Mouse (Mus musculus) embryonic facial prominence, embryonic 12.5 days (tissue): ENCODE results near the gene Stx12. TPM values are rescaled to one million over a fixed set of nuclear protein-coding genes. Genes with fewer than 3 reads are reported as not detected.
A peak's percentile ranks its signal among the peaks of the same experiment; 100 is the strongest.
"Not testable (repeated sequence)": the region's sequence is repeated elsewhere in the genome, so short reads cannot be mapped to it uniquely, and the experiment has no call there.

Experiments used
- ATAC-seq: fragments of 200-750 bp; cut with Nextera tagmentation; 2 replicates; pipeline ENCODE4 v1.8.0; 2017; ENCODE audit not compliant: insufficient number of reproducible peaks, insufficient read depth, low FRiP score, low TSS enrichment
- H3K27ac ChIP-seq: fragments of 300-500 bp; sonication (generic); 2 replicates; pipeline ENCODE4 v1.5.1; 2016; ENCODE audit warnings: mild to moderate bottlenecking
- H3K27me3 ChIP-seq: fragments of 300-500 bp; sonication (generic); 2 replicates; pipeline ENCODE4 v1.6.1; 2016; ENCODE audit warnings: mild to moderate bottlenecking, moderate library complexity
- H3K36me3 ChIP-seq: fragments of 300-500 bp; sonication (generic); 2 replicates; pipeline ENCODE4 v1.6.1; 2016; ENCODE audit warnings: mild to moderate bottlenecking
- H3K4me1 ChIP-seq: fragments of 300-500 bp; sonication (generic); 2 replicates; pipeline ENCODE4 v1.6.1; 2016
- H3K4me2 ChIP-seq: fragments of 300-500 bp; sonication (generic); replicated peaks from 2 replicates; pipeline ENCODE4 v1.6.1; 2016; ENCODE audit warnings: mild to moderate bottlenecking, moderate library complexity
- H3K4me3 ChIP-seq: fragments of 300-500 bp; sonication (generic); 2 replicates; pipeline ENCODE4 v1.5.1; 2016; ENCODE audit warnings: mild to moderate bottlenecking
- H3K9ac ChIP-seq: fragments of 300-500 bp; sonication (generic); 2 replicates; pipeline ENCODE4 v1.6.1; 2016; ENCODE audit warnings: mild to moderate bottlenecking, moderate library complexity
- H3K9me3 ChIP-seq: fragments of 300-500 bp; sonication (generic); 2 replicates; pipeline ENCODE4 v1.6.1; 2016; ENCODE audit warnings: mild to moderate bottlenecking, moderate library complexity
- WGBS: fragments of 180-500 bp; shearing (Covaris S2); methylation state at CpG from one replicate; pipeline ENCODE4 v1.1.7; 2016; 5-methylcytosine and 5-hydroxymethylcytosine counted together
- polyA plus RNA-seq: library from polyadenylated mRNA; unstranded; fragments of >200 nt; fragmentation: Nextera tagmentation; extraction: Ambion mirVana; gene quantifications from 2 replicates; pipeline ENCODE4 v1.2.1, GENCODE M21; 2016

The Stx12 gene
- polyA plus RNA-seq = 69.6 and 71.3 TPM in 2 replicates

- WGBS = under 1% methylated on average over 72 of the region's 72 CpGs
Measured at GRCm38 (mm10) chr4:132884064-132884843, at the start of gene Stx12. Gene Stx12 (minus strand): TSS chr4:132884509.

DNA sequence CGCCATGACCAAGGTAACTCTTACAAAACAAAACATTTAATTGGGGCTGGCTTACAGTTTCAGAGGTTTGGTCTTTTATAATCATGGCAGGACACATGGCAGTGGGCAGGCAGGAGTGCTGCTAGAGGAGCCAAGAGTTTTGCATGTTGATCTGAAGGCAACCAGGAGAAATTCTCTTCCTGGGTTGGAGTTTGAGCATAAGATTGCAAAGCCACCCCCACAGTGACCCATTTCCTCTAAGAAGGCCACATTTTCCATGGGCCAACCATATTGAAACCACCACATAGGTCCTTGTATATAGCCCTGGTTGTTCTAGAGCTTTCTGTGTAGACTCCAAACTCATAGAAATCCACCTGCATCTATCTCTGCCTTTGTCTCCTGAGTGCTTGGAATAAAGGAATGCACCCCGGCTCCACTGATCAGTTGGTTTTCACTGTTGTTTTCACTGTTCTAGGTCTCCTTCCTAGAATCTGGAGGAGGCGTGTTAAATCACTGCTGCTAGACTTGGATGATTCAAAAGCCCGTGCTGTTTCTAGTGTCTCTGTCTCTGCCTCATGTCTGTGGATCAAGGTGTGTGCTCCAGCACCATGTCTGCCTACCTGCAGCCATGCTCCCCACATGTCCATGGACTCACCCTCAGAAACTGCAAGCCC is 48.6 kb upstream of the Stx12 start:
- Histone ChIP-seq H3K9ac (no peak overlapping the region), H3K27me3 (peaks cover 2% of the 10 kb centered on the region; the same call in 1 of the 2 replicates), H3K4me3 (no peak overlapping the region), H3K9me3 (no peaks in the 10 kb centered on the region), H3K27ac (no peak overlapping the region), H3K36me3 (no peaks in the 10 kb centered on the region), H3K4me1 (peaks cover 6% of the 10 kb centered on the region; the same call in 1 of the 2 replicates), H3K4me2 (no peak overlapping the region)
- 75% methylated on average over 4 of the region's 4 CpGs for WGBS
- ATAC-seq = no peak

More at GRCm38 (mm10) chr4:132884064-132884843, at the start of gene Stx12:
- Histone ChIP-seq H3K9ac (peak within 1 kb of the TSS; percentile 90), H3K4me1 (peaks cover 6% of the 10 kb centered on the region), H3K9me3 (no peaks in the 10 kb centered on the region), H3K27me3 (no peaks in the 10 kb centered on the region), H3K4me2 (peak within 1 kb of the TSS; percentile 90), H3K27ac (peak within 1 kb of the TSS; percentile 85), H3K36me3 (no peaks in the 10 kb centered on the region), H3K4me3 (peak within 1 kb of the TSS; percentile 95)
- peak; percentile 89 for ATAC-seq

DNA sequence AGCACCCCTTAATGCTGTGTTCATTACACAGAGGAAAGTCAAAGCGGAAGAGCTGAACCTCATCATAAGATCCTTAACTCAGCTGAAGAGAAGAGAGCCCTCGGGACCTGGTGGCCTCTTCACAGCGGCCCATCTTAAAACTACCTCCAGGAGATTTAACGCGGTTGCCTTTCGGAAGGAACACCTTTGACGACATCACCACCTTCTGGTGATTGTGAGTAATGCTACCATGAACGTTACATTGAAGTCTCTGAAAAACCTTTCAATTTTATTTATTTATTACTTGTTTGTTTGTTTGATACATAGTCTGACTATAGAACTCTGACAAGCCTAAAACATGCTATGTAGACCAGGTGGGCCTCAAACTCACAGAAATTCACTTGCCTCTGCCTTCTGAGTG is 46.5 kb upstream of the Stx12 start:
- WGBS = 6% methylated on average over 8 of the region's 8 CpGs
- Histone ChIP-seq H3K4me1 (0 out of 2 replicates have a peak, but pooled peaks cover 4% of the 10 kb centered on the region), H3K27me3 (peaks cover 2% of the 10 kb centered on the region; the same call in 1 of the 2 replicates), H3K9me3 (no peaks in the 10 kb centered on the region), H3K36me3 (no peaks in the 10 kb centered on the region), H3K4me2 (no peak overlapping the region), H3K27ac (no peak overlapping the region), H3K9ac (no peak overlapping the region), H3K4me3 (no peak overlapping the region)
- ATAC-seq = no peak

DNA sequence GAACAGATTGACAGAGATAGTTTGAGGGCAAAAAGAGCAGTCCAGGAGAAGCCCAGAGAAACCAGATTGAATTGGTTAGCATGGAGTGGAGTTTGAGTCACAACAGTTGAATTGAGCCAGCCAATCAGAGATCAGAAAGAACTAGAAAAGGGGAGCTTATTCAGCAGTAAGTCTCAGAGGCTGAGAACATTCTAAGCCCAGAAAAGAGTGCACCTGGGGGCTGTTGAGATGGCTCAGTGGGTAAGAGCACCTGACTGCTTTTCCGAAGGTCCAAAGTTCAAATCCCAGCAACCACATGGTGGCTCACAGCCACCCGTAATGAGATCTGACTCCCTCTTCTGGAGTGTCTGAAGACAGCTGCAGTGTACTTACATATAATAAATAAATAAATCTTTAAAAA is 42.2 kb upstream of the Stx12 start:
- not testable (repeated sequence) for H3K27ac ChIP-seq, H3K36me3 ChIP-seq, H3K4me3 ChIP-seq, H3K27me3 ChIP-seq, H3K9me3 ChIP-seq, H3K4me2 ChIP-seq, H3K4me1 ChIP-seq, H3K9ac ChIP-seq, ATAC-seq
- WGBS = 65% methylated on average over 2 of the region's 2 CpGs

DNA sequence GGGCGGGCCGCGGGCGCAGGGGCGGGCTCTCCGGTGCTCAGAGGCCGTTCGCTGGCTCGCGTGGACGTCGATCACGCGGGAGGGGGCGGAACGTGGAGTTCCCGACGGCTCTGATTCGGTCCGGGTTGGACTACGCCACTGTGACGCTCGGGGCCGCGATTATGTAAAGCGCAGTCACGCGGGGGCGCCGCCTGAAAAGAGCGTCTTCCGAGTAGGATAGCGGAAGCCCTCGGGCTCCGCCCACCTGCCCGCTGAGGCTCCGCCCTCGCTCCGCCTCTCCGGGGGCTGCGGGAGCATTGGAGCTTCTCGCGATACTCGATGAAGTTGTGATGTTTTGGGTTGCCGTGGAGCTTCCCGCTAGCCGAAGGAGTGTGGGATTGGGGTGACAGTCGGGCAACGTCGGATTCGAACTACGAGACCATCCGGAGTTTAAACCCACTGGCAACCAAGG is 38.3 kb upstream of the Stx12 start, which contains the start of gene Fam76a:
TSS of gene Fam76a (minus strand) at position 1 of the 451 bp plus-strand sequence.
- H3K4me2 ChIP-seq = peak within 1 kb of the TSS; percentile 80
- H3K27ac ChIP-seq = peak within 1 kb of the TSS; percentile 82
- ATAC-seq = peak; percentile 98
- no peaks in the 10 kb centered on the region for H3K9me3 ChIP-seq
- under 1% methylated on average over 49 of the region's 53 CpGs for WGBS
- no peaks in the 10 kb centered on the region for H3K27me3 ChIP-seq
- 0 out of 2 replicates have a peak, but pooled peaks cover 6% of the 10 kb centered on the region for H3K36me3 ChIP-seq
- peak within 1 kb of the TSS; percentile 88 for H3K9ac ChIP-seq
- H3K4me1 ChIP-seq = peaks cover 5% of the 10 kb centered on the region; the same call in 1 of the 2 replicates
- peak within 1 kb of the TSS; percentile 96 for H3K4me3 ChIP-seq

GRCm38 (mm10) chr4:132922061-132922530 is 37.8 kb upstream of the Stx12 start:
- H3K36me3 ChIP-seq = peaks cover 9% of the 10 kb centered on the region; the same call in 1 of the 2 replicates
- peaks cover 5% of the 10 kb centered on the region; the same call in 1 of the 2 replicates for H3K4me1 ChIP-seq
- H3K9me3 ChIP-seq = no peaks in the 10 kb centered on the region
- WGBS = 1% methylated on average over 46 of the region's 50 CpGs
- peak overlapping the region; percentile 88 for H3K9ac ChIP-seq
- ATAC-seq = peak; percentile 2; the same call in 1 of the 2 replicates
- no peaks in the 10 kb centered on the region for H3K27me3 ChIP-seq
- H3K4me3 ChIP-seq = peak overlapping the region; percentile 96
- peak overlapping the region; percentile 82 for H3K27ac ChIP-seq
- peak overlapping the region; percentile 80 for H3K4me2 ChIP-seq

DNA sequence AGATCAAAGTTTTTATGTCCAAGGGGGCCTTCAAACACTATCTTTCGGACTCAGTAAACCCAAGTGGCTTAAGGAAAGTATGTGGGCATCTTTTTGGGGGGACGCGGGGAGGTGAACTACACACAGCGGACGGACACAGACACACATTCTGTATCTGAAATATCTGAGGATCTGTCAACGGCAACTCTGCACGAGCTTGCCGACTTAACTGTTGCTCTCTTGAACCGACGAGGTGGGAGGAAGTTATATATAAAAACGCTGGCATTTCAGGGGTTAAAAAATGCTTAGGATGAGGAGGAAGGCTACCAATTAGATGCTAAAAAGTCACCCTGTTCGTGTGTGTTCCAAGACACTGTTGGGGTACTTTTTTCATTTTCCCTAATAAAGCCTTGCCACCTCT is 37.2 kb upstream of the Stx12 start:
- Histone ChIP-seq H3K4me2 (peak overlapping the region; percentile 80), H3K36me3 (peaks cover 12% of the 10 kb centered on the region; the same call in 1 of the 2 replicates), H3K27ac (no peak overlapping the region), H3K9me3 (no peaks in the 10 kb centered on the region), H3K27me3 (no peaks in the 10 kb centered on the region), H3K9ac (peak overlapping the region; percentile 88), H3K4me1 (peaks cover 5% of the 10 kb centered on the region; the same call in 1 of the 2 replicates), H3K4me3 (peak overlapping the region; percentile 96)
- 42% methylated on average over 12 of the region's 12 CpGs for WGBS
- no peak for ATAC-seq

- ATAC-seq = no peak
- H3K4me1 ChIP-seq = peaks cover 5% of the 10 kb centered on the region; the same call in 1 of the 2 replicates
- no peak overlapping the region for H3K4me3 ChIP-seq
- H3K4me2 ChIP-seq = no peak overlapping the region
- no peaks in the 10 kb centered on the region for H3K27me3 ChIP-seq
- no peak overlapping the region for H3K27ac ChIP-seq
- no peaks in the 10 kb centered on the region for H3K9me3 ChIP-seq
- 90% methylated on average over 4 of the region's 4 CpGs for WGBS
- peaks cover 24% of the 10 kb centered on the region for H3K36me3 ChIP-seq
- no peak overlapping the region for H3K9ac ChIP-seq
Measured at GRCm38 (mm10) chr4:132920171-132920570, 35.9 kb upstream of the Stx12 start.

- H3K27ac ChIP-seq, H3K27me3 ChIP-seq, H3K4me1 ChIP-seq, ATAC-seq, H3K9me3 ChIP-seq, H3K4me3 ChIP-seq, H3K4me2 ChIP-seq, H3K9ac ChIP-seq: not testable (repeated sequence)
- peaks cover 40% of the 10 kb centered on the region for H3K36me3 ChIP-seq
- 84% methylated on average over 6 of the region's 6 CpGs for WGBS
Measured at GRCm38 (mm10) chr4:132918493-132918892, 34.2 kb upstream of the Stx12 start.

DNA sequence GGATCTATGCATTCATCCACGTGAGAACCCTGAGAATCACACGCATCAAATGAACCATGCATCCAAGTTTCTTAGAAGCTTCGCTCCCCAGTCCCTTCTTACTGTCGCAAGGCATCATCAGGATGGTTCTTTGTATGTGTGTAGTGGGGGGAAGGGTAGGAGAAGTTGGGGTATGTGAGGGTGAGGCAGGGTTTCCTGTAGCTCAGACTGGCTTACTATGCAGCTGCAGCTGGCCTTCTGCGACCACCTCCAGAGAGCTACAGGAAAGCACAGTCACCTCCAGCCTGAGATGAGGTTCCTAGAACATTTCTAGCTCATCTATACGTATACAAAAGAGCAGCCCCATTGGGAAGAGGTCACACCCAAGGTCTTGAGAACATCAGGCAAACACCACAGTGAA is 27.8 kb upstream of the Stx12 start:
- H3K9me3 ChIP-seq = no peaks in the 10 kb centered on the region
- H3K27ac ChIP-seq = no peak overlapping the region
- no peak overlapping the region for H3K4me3 ChIP-seq
- no peak overlapping the region for H3K9ac ChIP-seq
- H3K27me3 ChIP-seq = no peaks in the 10 kb centered on the region
- ATAC-seq = no peak
- no peaks in the 10 kb centered on the region for H3K4me1 ChIP-seq
- no peak overlapping the region for H3K4me2 ChIP-seq
- H3K36me3 ChIP-seq = peaks cover 84% of the 10 kb centered on the region
- WGBS = 89% methylated on average over 6 of the region's 6 CpGs

GRCm38 (mm10) chr4:132905843-132906360 is 21.6 kb upstream of the Stx12 start:
- H3K4me2 ChIP-seq = no peak overlapping the region
- H3K36me3 ChIP-seq = peaks cover 57% of the 10 kb centered on the region
- H3K4me1 ChIP-seq = no peaks in the 10 kb centered on the region
- no peak overlapping the region for H3K27ac ChIP-seq
- WGBS = 87% methylated on average over 5 of the region's 5 CpGs
- no peaks in the 10 kb centered on the region for H3K9me3 ChIP-seq
- H3K27me3 ChIP-seq = no peaks in the 10 kb centered on the region
- H3K4me3 ChIP-seq = no peak overlapping the region
- H3K9ac ChIP-seq = no peak overlapping the region
- ATAC-seq = no peak
